Mouse (Mus musculus): Measurements from ENCODE around the gene Itpr2.

Itpr2 gene

DNA sequence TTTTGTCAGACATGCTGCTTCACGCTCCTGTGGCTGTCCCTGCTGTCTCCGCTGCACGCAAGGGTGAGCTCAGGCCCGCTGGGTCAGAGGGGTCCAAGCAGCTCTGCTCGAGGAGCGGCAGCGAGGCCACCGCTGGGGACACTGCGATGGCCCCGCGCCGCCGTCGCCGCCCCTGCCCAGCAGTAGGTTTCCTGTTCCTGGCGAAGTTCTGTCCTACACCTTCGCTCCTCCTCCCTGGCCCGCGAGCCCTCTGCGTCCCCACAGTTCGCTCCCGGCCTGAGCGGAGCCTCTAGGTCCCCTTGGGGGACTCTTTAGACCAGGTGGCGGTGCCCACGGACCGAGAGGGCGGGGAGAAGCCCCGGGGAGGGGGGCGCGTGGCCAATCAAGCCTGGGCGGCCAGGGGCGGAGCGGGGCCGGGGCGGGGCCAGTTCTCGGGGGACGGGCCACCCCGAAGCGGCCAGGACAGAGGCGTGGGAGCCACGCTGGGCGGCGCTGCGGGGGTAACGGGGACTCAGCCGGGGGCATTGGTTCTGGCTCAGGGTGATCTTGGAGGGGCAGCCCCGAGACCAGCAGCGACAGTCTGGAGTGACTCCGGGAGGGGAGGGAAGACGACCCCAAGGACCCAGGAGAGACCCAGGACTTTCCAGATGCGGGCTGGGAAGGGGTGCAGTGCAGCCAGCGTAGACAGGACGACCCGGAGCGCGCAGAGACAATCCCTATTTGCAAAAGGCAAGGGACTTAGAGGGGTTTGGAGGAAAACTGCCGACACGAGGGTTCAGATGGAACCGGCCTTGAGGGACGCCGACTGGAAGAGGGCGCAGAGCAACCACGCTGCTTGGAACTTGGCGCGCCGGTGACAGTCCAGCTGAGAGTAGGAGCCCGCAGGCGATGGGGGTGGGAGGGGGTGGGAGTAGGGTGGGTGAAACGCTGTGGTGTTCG is at the start of gene Itpr2:
Gene Itpr2 (minus strand): TSS at position 358 of the 939 bp plus-strand sequence.
- DNase-seq (ENCODE audit: inconsistent ontology term) = peak; percentile 96

DNA sequence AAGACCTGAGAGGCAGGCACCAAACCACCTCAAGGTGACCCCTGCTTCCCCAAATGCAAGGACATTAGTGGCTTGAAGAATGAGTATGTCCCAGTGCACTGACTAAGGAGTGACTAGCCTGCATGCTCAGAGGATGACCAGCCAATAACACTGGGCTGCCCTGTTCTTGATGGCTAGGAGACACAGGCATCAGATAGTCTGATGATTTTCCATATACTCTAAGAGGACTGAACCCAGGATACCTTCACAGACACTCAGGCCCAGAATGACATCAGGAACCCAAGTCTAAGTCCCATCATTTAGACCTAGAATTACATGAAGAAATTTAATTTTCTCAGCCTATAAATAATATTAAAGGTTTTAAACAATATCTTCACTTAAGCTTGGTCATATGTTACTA is 49.3 kb upstream of the Itpr2 start:
- DNase-seq (ENCODE audit: inconsistent ontology term) = no peak

DNA sequence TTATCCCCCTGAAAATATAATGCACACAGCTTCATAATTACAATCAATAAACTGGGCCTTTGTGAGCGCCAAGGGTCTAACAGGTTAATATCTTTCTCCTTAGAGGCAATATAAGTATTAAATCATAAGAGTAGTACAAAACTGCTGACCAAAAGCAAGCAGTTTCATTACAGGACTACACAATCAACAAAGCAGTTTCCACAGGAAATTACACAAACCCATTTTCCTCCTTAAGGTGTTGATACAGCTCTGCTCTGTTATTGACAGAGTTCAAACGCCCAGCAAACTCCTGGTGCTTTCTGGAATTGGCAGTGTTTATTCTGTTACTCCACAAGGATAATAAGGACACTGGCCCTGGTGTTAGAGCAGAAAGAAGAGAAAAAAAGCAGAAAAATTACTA is 48.4 kb upstream of the Itpr2 start:
- DNase-seq (ENCODE audit: inconsistent ontology term) = no peak

DNA sequence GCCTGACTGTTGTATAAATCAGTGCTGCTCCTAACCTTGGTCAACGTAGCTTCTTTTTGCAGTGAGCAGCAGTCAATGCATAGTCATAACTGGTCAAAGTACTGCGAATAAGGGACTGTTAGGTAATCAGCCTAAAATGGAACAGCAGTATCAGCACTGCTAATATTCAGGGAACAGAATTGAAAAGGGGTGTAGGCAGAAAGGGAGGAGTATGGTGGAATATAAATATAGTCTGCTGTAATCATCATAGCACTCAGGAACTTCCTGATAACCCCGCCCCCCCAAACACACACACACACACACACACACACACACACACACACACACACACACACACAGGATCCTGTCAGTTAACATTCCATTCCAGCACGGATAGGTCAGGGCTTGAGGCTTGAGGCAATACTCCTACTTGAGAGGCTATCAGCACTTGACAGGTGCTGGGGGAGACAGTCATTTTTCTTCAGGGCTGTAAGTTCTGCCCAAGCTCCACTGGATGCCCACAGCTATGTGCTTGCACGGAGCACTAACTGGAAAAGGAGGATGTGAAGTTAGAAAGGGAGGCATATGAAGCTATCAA is 43.4 kb upstream of the Itpr2 start:
- DNase-seq (ENCODE audit: inconsistent ontology term) = no peak

DNA sequence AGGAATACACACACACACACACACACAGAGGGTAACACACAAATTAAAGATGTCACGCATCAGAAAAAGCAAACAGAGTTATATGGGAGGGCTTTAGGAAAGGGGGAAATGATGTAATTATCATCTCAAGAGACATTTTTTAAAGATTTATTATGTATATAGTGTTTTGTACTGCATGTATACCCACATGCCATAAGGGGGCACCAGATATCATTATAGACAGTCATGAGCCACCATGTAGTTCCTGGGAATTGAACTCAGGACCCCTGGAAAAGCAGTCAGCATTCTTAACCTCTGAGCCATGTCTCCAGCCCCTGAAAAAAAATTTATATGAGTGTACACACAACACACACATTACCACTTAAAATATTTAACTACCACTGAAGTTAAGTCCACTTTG is 42.6 kb upstream of the Itpr2 start:
- DNase-seq (ENCODE audit: inconsistent ontology term) = no peak

DNA sequence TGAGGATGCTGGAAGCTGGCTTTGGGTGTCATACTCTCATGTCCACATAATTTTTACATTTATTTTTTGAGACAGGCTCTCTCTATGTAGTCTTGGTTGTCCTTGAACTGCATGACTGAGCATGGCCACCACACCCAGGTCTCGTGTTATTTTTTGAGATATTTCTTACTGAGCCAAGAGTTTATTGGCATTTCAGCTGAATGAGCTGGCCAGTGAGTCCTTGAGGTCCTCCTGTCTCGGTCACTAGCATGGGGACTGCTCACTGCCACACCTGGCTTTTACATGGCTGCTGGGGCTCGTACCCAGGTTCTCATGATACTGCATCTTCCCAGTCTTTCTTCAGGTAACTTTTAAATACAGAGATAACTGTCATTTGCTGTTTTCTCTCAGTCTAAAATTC is 38.4 kb upstream of the Itpr2 start:
- DNase-seq (ENCODE audit: inconsistent ontology term) = no peak

DNA sequence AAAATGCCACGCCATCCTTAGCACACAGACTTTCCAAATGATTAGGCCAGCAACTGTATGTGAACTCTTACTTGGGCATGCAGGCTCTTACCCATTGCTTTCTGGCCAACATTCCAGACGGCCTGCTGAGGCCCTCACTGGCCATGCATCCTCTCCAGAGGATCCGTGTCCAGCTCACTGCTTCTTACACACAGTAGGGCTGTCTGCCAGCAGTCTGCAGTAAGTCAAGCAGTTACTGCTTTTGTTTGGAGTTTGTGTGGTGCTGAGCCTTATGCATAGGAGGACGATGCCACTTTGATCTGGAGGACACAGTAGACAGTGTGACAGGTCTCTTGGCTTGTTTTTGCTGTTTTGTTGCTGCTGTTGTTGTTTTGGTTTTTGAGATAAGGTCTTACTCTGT is 36.6 kb upstream of the Itpr2 start:
- DNase-seq (ENCODE audit: inconsistent ontology term) = peak; percentile 79

DNA sequence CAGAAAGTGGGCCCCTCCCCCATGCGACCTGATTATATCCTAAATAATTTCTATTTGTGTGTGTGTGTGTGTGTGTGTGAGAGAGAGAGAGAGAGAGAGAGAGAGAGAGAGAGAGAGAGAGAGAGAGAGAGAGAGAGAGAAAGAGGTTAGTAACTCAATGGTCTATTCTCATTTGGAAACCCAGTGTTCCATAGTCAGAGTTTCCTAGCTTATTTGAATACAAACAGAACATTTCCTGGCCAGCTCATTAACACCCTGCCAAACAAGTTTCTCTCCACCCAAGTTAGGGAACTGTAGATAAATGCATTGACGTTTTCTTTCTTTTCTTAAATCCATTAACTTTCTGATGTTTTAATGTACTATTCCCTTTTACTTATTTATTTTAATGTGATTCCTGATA is 36.0 kb upstream of the Itpr2 start:
- peak; percentile 40 for DNase-seq (ENCODE audit: inconsistent ontology term)

DNA sequence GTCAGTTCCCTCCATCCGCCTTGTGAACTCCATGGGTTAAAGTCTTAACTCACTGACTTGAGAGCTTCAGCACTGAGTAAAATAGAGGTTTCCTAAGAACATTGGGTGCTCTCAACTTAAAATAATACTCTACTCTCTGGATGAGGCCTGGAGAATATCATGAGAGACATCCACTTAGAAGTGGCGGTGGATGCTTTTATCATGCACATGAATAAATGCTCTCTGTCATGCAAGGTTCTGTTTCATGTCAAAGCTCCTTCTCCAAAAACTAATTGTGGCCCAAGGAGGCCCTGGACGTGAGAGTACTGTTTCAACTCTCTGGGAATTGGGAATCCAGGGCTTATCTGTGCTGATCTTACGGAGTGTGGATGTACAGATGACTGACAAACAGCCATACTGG is 35.1 kb upstream of the Itpr2 start:
- no peak for DNase-seq (ENCODE audit: inconsistent ontology term)

DNA sequence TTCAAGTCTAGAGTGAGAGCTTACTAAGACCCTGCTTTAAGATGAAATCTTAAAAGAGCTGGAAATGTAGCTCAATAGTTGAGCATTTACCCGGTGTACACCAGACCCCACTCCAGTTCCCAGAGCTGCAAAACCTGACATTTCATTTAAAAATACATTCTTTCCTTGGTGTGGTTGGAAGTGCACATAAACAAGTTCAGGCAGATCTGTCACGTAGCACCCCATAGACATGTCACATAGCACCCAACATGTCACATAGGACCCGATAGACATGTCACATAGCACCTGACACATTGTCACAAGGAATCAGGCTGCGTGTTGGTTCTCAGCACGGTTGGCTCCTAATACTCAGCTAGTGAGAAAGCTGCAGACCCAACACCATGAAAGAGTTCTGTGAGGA is 33.5 kb upstream of the Itpr2 start:
- no peak for DNase-seq (ENCODE audit: inconsistent ontology term)

DNA sequence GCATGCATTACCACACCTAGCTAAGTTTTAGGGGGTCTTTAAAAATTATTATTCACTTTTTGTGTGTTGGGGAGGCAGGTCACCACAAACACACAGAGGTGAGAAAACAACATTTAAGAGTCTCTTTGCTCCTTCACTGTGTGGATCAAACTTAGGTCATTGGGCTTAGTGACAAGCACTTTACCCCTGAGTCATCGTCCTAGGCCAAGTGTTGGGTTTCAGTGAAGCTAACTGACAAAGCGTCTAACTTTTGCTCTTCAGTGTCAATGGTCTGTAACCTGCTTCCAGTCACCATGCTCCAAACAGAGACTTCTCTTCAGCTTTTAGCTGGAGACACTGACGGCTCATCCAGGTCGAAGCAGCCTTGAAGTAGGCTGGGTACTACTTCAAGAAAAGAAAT is 31.1 kb upstream of the Itpr2 start:
- no peak for DNase-seq (ENCODE audit: inconsistent ontology term)

DNA sequence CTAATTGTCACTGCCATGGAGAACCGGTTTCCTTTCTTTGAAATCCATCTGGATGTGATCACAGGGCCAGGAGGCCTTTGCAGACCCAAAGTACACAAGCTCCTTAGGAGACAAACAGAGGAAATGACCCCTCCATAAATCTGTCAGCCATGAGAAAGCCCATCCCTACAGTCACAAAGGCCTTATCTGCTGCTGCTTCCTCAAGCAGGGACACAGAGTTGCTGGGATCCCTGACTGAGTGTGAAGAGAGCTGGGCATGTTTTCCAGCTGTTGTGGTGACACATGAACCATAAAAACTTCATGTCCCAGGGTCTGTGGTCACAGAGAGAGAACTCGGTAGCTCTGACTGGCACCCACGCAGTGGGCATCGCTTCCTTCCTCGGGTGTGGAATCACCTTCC is 28.7 kb upstream of the Itpr2 start:
- no peak for DNase-seq (ENCODE audit: inconsistent ontology term)

DNA sequence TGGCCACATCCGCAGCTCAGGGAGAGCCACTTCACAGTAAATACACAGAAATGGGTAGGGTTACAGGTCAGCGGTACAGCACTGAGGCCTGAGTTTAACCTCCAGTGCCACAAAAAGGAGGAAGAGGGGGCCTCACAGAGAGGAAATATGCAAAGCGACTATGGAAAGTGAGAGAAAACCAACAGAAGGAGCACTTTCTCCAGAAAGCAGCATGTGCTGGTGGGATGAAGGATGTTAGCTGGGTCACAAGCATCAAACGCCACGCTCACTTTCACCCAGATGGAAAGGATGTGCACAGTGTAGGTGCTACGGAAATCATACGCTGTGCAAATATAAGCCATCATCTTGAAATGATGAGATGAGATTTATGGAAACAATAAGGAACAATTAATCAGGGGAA is 28.3 kb upstream of the Itpr2 start:
- no peak for DNase-seq (ENCODE audit: inconsistent ontology term)

DNA sequence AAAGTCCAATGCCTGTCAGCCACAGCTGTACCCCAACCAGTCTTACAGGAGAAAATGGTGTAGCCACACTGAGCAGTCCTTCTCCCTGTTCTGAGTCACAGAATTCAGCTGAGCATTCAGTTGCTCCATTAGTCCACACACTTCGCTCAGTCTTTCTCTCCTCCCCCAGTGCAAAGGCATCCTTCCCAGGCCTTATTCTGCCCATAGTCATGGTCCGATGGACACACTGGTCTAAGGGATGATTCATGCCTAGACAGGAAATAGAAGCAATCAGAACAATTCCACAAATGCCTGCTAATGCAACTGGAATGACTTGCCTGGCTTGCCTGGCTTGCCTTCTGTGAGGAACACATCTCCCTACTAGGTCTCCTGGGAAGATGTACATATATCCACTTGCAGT is 25.5 kb upstream of the Itpr2 start:
- DNase-seq (ENCODE audit: inconsistent ontology term) = peak; percentile 95

DNA sequence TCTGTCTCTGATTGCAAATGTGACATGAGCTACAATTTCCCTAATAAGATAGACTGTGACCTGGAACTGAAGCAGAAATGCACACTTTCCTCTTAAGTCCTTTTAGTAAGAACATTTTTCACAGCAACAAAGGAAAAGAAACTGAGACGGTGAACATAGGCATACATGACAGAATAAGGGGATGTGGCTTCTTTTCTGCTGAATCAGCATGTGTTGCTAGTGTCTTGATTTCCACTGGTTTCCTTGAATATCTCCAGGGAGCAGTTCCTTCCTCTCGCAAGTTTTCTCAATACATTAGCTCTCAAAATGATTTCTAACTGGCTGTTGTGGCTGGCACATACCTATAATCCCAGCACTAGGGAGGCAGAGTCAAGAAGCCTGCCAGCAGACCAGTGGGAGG is 23.5 kb upstream of the Itpr2 start:
- no peak for DNase-seq (ENCODE audit: inconsistent ontology term)

DNA sequence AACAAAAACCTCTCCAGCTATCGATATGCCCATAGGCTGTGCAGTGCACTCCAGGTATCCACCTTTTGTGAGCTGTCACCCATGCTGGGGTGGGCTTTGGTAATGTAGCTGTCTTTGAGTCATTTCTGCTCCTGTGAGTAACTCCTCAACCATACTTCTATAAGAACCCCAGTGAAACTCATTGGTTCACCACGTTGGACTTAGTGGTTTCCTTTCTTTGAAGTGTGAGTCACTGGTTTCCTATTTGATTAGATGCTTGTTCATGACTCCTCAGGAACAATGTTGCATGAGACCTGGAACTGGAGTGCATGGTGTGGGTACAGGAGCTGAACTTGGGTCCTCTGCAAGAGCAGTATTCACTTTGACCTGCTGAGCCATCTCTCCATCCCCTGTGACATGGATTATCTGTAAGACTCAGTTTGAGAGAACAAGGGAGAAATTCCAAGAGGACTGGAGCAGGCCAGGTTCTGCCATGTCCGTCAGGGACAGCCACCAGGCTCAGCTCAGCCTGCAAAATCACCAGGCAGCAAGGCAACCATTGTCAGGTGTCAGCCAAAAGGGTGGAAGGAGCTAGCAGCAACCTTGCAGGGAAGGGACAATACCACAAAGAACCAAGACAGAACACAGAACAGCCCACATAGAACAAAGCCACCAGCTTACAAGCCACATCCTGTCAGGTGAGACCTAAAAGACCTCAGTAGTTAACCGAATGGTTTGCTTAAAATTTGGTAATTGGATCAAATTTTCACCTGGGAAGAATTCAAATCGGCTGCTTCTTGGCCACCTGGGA is 19.6 kb upstream of the Itpr2 start:
- peak; percentile 27 for DNase-seq (ENCODE audit: inconsistent ontology term)

DNA sequence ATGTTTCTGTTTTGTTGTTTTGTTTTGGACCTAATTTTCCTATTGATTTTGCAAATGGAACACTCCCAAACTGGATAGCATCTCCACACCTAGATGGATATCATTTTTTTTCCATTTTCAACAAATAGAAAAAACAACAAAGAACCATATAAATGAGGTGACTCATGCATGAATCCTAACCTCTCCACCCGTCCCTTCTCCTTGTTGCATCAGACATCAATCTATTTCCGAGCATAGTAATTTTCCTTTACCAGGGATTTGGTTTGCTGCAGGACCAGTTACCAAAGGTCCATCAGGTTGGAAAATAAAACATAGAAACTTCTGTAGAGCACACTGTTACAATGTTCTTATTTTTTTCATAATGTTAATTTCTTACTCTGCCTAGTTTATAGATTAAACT is 17.0 kb upstream of the Itpr2 start:
- DNase-seq (ENCODE audit: inconsistent ontology term) = no peak

DNA sequence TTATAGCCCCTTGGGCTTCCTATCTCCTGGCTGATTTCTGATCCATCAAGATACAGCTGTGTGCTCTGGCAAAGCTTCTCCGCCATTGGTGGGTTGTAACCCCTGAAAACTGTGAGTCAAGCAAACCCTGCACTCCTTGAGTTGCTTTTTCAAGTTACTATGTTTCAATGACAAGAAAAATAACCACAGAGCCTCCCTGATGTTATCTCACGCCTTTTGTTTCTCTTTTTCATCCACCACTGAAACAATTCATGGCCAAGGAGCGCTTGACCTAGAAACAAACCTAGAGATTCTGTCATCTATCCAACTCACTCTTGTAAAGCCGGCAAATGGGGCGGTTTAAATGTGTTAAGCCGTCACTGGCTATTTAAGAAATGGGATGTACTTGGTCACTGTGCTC is 13.9 kb upstream of the Itpr2 start:
- DNase-seq (ENCODE audit: inconsistent ontology term) = no peak

DNA sequence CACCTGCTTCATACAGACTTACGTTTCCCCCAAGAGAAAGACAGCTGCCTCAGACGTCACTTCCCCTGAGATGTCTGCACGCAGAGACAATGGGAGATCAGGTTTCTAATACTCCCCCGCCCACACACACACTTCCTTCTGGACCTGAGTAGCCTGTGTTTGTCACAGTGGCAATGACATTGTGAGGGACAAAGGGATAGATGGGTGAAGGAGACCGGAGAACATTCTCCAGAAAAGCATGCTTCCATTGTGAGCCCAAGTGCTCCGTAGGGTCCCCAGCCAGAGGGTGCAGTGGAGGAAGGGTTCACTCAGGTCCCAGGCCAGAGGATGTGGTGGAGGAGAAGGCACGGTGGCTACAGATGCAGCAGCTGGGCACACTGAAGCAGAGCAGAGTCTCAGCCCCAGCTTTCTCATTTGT is 12.5 kb upstream of the Itpr2 start:
- DNase-seq (ENCODE audit: inconsistent ontology term) = no peak

DNA sequence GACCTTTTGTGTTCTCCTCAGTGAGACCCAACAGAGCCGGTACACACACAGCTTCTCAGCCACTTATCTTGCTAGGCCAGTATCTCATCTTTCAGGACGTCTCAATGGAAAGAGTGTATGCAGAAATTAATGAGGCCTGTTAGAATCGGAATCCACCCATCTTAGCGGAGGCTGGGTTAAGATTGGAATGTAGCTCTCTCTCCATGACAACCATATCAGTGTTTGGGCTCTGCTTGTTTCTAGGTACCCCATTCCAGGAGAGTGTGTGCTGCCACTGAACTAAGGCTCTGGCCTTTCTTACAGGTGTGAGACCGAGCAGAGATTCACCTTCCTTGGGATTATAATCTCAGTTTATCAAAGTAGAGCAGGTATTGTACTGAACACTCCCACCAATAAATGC is 11.9 kb upstream of the Itpr2 start:
- peak; percentile 37 for DNase-seq (ENCODE audit: inconsistent ontology term)

DNA sequence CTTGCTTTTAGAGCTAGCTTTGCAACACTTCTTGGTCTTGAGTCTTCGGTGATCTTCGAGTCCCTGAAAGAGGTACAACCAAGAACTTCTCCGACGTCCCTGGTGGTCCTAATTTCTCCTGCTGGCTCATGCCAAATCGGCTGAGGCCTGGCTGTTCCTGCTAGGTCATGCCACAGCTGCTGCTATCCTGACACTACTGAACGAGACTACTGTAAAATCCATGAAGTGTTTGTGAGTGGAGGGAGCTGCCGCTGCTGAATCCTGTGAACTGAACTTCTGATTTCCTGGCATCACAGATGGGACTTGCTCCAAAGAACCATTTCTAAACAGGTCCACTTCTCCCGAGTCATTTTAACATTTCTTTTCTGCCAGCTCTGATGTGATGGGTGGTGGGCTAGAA is 11.4 kb upstream of the Itpr2 start:
- DNase-seq (ENCODE audit: inconsistent ontology term) = no peak

DNA sequence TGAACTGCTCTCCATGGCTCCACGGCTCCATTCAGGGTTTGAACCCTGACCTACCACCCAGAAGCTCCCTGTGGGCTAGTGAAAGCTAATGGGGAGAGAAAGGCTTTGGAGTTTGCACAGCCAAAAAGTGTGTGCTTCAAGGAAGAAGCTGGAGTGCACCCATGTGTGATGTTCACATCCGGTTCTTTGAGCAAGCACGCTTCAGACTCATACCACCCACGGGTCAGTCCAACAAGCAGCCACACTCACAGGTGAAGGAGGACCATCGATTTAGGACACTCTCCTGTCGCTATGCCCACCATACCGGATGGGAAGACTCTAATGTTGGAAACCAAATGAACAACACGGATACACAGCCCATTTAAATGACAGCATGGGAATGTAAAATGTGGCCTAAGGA is 9.5 kb upstream of the Itpr2 start:
- DNase-seq (ENCODE audit: inconsistent ontology term) = no peak

DNA sequence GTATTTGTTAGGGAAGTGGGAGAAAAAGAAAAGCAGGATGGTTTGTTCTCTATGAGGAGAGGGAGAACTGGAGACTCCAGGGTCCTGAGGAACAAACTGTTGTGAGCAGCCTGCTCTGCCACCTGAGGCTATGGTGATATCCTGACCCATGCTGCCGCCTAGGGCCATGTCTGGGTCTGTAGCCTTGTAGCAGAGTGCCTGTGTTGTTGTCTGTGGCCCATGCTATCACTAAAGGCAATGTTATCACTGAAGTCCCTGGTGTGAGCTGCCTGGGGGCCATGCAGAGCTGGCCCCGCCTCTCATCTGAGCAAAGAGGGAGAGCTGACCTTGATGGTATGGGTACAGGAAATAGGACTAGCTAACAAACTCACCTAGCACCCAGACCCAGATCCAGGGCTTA is 7.9 kb upstream of the Itpr2 start:
- DNase-seq (ENCODE audit: inconsistent ontology term) = no peak
